ENCODE assay signal across 9 mouse cellular contexts in genomic region chr12:105354266-105354665, GRCm38 (mm10). TPM values are rescaled to one million over a fixed set of nuclear protein-coding genes. Genes with fewer than 3 reads are reported as not detected.
A peak's percentile ranks its signal among the peaks of the same experiment; 100 is the strongest.
DNase-seq lines count a peak whose midpoint lies in the region; ATAC-seq and TF ChIP-seq lines count a peak whose summit lies in the region.
"Had no signal": no experiment of that assay in that cellular context is flagged by ENCODE, and none has a peak within 500 bp of the region (broad histone marks: within the 10 kb centered on the region; RNA-seq: fewer than 3 reads in every experiment).

No protein-coding gene starts in this region.

- no peaks in the 10 kb centered on the region for H3K79me2 ChIP-seq in heart, adult 2 months (replicated peaks; ENCODE audit: control insufficient read depth, insufficient read depth, low read length)

- TF ChIP-seq EP300 in heart, adult 2 months (IDR thresholded peaks at IDR 0.05; ENCODE audit: insufficient read depth, low read depth, low read length) = no peak

- H3K4me3 ChIP-seq in layer of hippocampus, adult 2 months = no peak overlapping the region
- no peak overlapping the region for H3K4me3 ChIP-seq in midbrain, embryonic 16.5 days (ENCODE audit: low read depth, low read length)
- no peak overlapping the region for H3K4me3 ChIP-seq in heart, adult 2 months
- H3K4me3 ChIP-seq: lung, embryonic 15.5 days had no signal

- 0 out of 2 replicates have a peak, but pooled peaks cover 3% of the 10 kb centered on the region for H3K4me1 ChIP-seq in midbrain, embryonic 16.5 days (ENCODE audit: control insufficient read depth, insufficient read depth, low read length)
- no peaks in the 10 kb centered on the region for H3K4me1 ChIP-seq in heart, adult 2 months (ENCODE audit: control insufficient read depth, insufficient read depth, low read length)

- no peaks in the 10 kb centered on the region for H3K36me3 ChIP-seq in midbrain, embryonic 16.5 days (ENCODE audit: control insufficient read depth, insufficient read depth, low read length)
- no peaks in the 10 kb centered on the region for H3K36me3 ChIP-seq in heart, adult 2 months (ENCODE audit: control insufficient read depth, insufficient read depth, low read length)
- H3K36me3 ChIP-seq: lung, embryonic 15.5 days had no signal

- no peak overlapping the region for H3K4me2 ChIP-seq in midbrain, embryonic 16.5 days (ENCODE audit: low read length)
- H3K4me2 ChIP-seq: lung, embryonic 15.5 days had no signal

- H3K9ac ChIP-seq in midbrain, embryonic 16.5 days (ENCODE audit: low read depth, low read length) = no peak overlapping the region
- no peak overlapping the region for H3K9ac ChIP-seq in heart, adult 2 months (ENCODE audit: low read depth, low read length)
- H3K9ac ChIP-seq: lung, embryonic 15.5 days had no signal

- H3K9me3 ChIP-seq in midbrain, embryonic 16.5 days (replicated peaks; ENCODE audit: control insufficient read depth, low read length, poor library complexity, severe bottlenecking) = no peaks in the 10 kb centered on the region
- H3K9me3 ChIP-seq: lung, embryonic 15.5 days had no signal

- H3K27me3 ChIP-seq in midbrain, embryonic 16.5 days (ENCODE audit: control insufficient read depth, insufficient read depth, low read depth, low read length) = no peaks in the 10 kb centered on the region
- no peaks in the 10 kb centered on the region for H3K27me3 ChIP-seq in heart, adult 2 months (ENCODE audit: control insufficient read depth, insufficient read depth, low read length)
- H3K27me3 ChIP-seq: lung, embryonic 15.5 days had no signal

- DNase-seq in cerebellum, adult 11 months = peak; percentile 73
- DNase-seq in cerebellum, adult 9-10 months = peak; percentile 85
- DNase-seq in layer of hippocampus, adult 2 months (ENCODE audit: low spot score in 2 of 2) = peak; percentile 70 to 83
- DNase-seq in urinary bladder, postnatal 25 days (ENCODE audit: low spot score) = no peak
- no peak for DNase-seq in heart, adult 2 months
- DNase-seq in kidney, adult 11 months = no peak

- no peak for TF ChIP-seq CTCF in layer of hippocampus, adult 2 months (conservative IDR thresholded peaks at IDR 0.05)
- no peak for TF ChIP-seq CTCF in heart, adult 2 months (IDR thresholded peaks at IDR 0.05)

- H3K27ac ChIP-seq in layer of hippocampus, adult 2 months = peak overlapping the region; percentile 62
- H3K27ac ChIP-seq in midbrain, embryonic 16.5 days (ENCODE audit: low read length) = no peak overlapping the region
- H3K27ac ChIP-seq in heart, adult 2 months = no peak overlapping the region
- H3K27ac ChIP-seq: lung, embryonic 15.5 days had no signal

- WGBS in midbrain, embryonic 16.5 days = 79% methylated on average over 9 of the region's 9 CpGs
- 67% methylated on average over 9 of the region's 9 CpGs for WGBS in heart, adult 2 months

- intact Hi-C loops in heart, adult 2 months (cut with DNase I) = no loop called here

- TF ChIP-seq POLR2A in heart, adult 2 months (IDR thresholded peaks at IDR 0.05; ENCODE audit: insufficient read depth, low read depth, low read length) = no peak

- ATAC-seq in midbrain, embryonic 16.5 days = peak; percentile 44; the same call in 1 of the 2 replicates

RNA-seq across cellular contexts. Expression of gene Tunar, which starts 20.6 kb away (rescaled TPM):
- 10 to 100 TPM; 16.6 to 17.3 TPM for total RNA-seq in layer of hippocampus, adult 2 months (2021)
- polyA plus RNA-seq in midbrain, embryonic 16.5 days (2015; fragmentation: Nextera tagmentation; extraction: Ambion mirVana) = 19.7 and 23.4 TPM in 2 replicates
- total RNA-seq in heart, adult 2 months (2021) = under 1 TPM; 0.09 to 0.10 TPM
- not detected in 2 replicates for polyA plus RNA-seq in heart, adult 2 months (2012; rRNA removed)
- total RNA-seq: common myeloid progenitor, adult 5-6 weeks had no signal

Comparison
In these comparisons a context has a peak if more than half of its experiments do, and no peak if none do; other contexts are left out.
1. DNase-seq: peak in cerebellum, adult 11 months (single experiment), cerebellum, adult 9-10 months (single experiment) and layer of hippocampus, adult 2 months (2 of 2); none in urinary bladder, postnatal 25 days (single experiment), heart, adult 2 months (0 of 2) and kidney, adult 11 months (single experiment).
2. RNA of gene Tunar, which starts 20.6 kb away (total RNA-seq): 16.6 to 17.3 TPM in layer of hippocampus, adult 2 months; 0.09 to 0.10 TPM in heart, adult 2 months; every median in the first group is over 10 times any median in the second.